Mouse (Mus musculus) mouse trophoblast stem cell (cell line): Measurements from ENCODE around the gene Atp6ap1l.

Experiments
- in situ Hi-C, 2 experiments: fragments of 300-500 bp; cut with MseI, MboI; formaldehyde crosslinking; loops; 2 replicates in 1 of 2; 3 replicates in 1 of 2; pipeline ENCODE4 v1.15.1; 2025

The Atp6ap1l gene

DNA sequence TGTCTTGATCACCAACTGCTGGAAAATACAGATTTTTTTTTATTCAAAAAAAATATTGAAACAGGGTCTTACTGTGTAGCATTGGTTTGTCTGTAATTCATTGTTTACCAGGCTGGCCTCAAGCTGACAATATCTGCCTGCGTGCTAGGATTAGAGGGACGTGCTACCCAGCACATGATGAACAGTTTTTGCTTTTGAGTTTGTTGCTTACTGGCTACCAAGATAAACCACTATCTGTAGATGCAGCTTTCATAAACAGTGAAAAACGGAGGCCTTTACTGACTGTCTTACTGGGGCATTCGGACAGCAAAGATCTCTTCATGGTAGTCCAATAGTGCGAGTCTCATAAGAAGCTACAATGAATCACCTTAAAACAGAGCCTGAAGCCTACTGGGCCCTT lies 15.0 kb downstream of the Atp6ap1l start:
- in situ Hi-C loops: loop anchor here in 1 of 2 experiments (25.0 kb wide), 1 partner anchor 1103 kb away; no protein-coding TSS in a partner anchor

DNA sequence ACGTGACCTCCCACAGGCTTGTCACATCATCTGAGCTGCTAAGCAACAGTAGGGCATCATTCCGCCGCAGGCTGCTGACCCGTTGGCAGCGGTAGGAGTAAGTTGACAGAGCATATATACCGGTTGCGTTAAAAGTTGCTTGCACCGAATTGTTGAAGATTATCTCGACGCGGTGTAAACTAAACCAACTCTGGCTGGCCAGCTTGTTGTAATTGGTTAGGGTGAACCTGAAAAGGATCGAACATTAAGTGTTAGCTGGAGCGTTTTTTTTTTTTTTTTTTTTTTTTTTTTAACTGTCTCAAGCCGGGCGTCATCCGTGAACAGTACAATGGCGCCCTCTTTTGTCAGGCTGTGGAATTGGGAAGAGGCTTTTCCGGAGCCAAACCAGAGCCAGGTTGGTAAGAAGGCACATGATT lies 18.6 kb downstream of the Atp6ap1l start:
- in situ Hi-C loops: loop anchor here in 1 of 2 experiments (25.0 kb wide), 1 partner anchor 1099 kb away; no protein-coding TSS in a partner anchor

DNA sequence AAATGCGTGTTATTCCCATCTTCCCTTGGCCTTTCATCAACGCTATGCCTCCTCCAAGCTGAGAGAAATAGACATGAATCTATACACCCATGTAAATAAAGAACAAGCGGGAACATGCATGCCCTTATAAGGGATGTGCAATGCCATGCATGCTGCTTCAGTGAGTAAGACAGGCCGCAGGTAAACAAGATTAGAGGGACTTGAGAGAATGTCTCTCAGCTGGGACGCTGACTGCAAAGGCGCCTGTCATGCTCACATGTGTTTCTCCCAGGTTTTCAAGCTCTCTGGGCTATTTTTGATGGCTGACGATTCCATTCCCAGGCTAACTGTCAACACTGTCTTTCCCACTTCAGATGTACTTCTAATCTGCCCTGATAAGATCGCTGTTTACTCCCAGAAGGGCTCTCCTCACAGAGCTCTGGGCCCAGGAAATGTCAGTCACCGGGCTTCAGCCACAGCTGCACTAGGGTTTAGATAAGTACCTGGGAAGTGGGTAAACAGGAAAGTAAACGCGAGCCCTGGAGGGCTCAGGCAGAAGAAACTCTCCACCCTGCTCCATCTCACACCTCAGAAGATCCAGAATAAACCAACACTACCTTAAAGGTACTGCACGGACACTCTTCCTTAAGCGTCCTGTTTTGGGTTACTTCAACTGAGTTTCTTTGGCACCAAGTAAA lies 19.2 kb downstream of the Atp6ap1l start:
- in situ Hi-C loops: loop anchor here in 1 of 2 experiments (25.0 kb wide), 1 partner anchor 1099 kb away; no protein-coding TSS in a partner anchor

DNA sequence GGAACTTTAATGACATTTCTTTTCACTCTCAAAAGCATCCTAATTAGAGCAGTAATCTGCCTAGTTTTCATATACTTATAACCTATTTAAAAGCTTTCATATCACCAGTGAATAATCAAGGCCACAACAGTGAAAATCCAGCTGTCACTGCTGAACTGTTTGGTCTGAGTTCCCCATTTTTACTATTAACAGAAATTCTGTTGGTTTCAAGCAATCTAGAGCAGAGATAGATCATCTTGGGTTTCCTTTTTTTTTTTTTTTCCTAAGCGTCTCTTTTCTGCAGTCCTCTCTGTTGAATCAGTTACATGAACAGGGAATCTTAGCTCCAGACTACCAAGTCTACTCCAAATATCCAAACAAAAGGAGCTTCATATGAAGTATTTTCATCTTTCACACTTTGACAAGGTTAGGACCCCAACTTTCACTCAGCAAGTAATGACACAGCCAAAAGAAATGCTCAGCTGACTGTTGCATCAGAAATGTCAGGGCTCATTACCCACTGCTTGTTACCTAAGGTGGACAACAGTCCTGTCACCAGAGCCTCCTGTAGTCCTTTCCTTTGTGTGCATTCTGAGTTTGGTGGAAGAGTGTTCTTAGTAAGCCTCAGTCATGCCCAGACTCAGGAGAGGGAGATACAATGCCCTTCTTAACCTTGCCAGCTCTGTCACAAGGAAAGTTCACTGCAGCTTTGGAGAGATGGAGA lies 23.3 kb downstream of the Atp6ap1l start:
- in situ Hi-C loops: loop anchor here in 1 of 2 experiments (25.0 kb wide), 1 partner anchor 1095 kb away; no protein-coding TSS in a partner anchor

DNA sequence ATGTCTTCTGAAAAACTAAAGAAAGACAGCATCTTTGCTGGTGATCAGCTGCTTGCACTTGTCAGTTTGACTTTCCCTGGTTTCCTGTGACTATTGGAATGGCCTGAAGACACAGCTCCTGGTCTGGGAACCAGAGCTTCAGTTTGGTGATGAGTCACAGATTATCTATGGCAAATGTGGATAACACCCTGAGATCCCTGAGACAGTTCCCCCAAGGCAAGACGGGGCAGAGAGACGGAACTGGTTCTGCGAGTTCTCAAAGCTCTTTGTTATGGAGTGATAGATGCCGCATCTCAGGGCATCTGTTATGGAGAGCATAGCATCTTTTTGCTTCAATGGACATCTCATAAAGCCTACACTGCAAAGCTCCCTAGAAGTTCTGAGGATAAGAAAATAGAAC lies 33.6 kb downstream of the Atp6ap1l start:
- in situ Hi-C loops: no loop called here

DNA sequence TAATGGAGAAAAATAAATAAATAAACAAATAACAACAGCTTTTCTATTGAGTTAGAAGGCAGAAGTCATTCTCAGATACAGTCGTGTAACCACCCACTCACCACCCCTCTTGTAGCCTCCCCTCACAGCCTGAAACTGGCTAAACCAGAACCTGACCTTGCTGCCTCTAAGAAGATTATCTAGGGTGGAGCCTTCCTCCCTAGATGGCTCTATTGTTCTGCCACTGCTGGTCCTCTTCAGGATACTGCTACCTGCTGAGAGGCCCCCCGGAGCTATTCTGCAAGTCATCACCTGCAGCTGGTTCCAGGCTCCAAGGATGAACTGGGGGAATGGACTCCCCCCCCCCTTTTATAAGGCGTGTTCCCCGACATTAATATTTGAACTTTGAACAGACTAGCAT lies 36.0 kb downstream of the Atp6ap1l start:
- in situ Hi-C loops: no loop called here

DNA sequence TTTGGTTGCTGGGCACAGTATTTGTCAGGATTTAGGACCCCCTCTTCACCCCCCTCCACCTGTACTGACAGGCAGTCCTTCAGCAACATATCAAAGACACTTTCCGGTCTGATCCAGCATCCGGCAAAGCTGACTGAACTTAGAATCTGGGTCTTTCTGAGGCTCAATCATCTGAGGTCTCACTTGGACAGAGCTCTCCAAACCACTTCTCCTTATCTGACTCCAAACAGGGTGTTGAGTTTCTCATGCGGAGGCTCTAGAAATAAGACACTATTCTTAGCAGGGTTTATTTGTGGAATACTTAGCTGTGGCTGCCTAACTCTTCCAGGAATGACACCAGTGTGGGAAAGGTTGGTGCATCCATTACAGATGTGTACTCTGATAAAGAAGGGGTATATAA lies 43.0 kb downstream of the Atp6ap1l start:
- in situ Hi-C loops: no loop called here

DNA sequence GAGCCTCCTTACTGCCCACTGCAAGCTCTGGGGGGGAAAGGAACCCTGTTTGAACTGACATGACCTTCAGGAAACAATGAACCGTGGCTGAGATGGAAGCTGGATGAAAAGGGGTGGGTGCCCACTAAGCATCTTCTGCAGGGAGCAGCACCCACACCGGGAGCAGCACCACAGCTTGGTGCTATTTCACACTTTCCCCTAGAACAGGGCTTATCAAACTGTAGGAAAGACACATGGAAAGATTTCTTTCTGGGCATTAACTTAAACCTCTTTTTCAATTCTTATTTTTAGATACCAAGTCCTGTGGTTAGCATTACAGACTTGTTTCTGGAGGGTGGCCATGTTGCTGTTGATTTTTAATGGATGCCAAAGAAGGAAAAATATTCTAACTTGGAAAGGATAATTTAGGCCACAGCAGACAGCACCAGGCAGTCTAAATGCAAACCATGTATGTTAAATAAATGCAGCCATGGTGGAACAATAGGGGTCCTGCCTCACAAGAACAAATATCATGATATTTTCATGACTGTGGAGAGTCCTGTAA lies 44.2 kb downstream of the Atp6ap1l start:
- in situ Hi-C loops: no loop called here

DNA sequence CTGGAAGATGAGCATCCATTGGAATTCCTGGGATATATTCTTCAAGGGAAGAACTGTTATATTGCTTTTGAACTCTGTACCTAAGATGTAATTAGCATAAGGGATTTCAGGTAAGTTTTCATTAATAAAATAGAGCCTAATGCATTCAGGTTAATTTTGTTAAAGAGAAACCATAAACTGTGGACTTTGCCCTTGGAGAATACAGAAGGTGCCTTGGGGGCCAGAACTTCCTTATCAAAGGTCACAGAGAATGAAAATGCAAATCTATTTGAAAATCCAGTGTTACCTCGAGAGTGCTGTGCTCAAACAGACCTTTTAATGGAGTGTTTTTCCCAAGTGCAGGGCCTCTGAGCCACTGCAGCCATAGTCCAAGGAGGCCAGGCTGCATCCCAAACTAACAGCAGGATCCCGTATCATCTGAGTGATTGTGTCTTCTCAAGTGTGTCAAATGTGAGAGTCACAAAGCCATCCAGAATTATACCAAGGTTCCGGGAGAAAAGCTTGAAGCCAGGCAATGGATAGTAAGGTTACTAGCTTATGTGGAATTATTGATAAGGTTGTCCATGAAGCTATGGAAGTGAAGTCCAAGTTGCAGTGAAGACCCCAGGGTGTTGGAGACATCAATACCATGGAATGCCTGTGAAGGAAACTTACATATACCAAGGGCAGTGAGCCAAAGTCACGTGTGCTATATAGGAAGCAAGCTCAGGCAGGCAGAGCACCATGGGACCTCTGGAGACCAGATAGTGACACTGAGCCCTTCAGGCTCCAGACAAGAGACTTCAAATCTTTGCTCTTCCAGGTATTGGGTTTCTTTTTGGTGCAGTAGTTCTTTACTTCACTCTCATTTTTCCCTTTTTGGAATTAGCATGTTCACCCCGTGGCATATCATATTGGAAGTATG lies 52.2 kb downstream of the Atp6ap1l start:
- in situ Hi-C loops: no loop called here

DNA sequence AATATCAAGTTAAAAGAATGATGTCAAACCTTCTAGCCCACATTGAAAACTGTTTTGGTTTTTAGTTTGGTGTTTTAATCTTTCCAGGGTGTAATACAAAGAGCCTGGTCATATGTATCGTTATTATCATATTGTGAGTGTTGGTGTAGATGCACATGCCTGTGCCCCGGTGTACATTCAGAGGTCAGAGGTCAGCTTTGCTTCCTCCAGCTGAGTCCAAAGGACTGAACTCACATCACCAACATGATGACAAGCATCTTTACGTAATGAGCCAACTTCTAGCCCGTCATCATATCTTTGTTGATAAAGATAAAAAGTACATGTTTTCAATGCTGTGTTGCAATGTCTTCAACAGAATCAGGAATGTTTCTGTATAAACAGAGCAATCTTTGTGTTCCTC lies 53.4 kb downstream of the Atp6ap1l start:
- in situ Hi-C loops: no loop called here

DNA sequence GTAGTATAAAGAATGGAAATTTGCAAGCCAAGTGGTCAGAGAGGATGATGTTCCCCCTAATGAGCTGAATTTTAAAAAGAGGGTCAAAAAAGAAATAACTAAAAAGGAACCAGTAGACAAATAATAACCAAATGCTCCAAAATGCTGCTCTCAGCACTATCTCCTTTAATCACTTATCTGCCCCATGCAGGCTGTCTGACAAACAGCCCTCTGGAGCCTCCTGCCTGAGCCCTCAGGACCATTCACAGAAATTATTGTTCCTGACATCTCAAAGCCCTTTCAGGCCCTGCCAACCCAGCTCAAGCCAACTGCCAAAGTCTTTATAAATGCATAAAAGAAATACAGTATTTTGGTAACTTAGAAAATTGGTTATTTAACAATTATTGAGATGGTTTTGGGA lies 61.0 kb downstream of the Atp6ap1l start:
- in situ Hi-C loops: no loop called here

DNA sequence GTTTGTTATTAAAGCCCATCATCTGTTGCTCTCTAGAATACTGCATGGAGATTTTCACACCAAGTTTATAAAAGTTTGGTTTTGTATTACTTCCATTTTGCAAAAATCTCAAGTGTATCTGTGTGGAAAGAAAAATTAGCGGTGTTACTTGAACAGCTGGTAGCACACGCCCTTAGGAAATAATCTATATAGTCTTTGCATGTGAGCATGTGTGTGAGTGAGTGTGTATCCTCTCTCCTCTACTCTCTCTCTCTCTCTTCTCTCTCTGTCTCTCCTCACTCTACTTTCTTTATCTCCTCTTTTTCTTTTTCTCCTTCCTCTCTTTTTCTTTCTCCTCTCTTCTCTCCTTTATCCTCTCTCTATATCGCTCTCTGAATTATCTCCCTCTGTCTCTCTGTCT lies 61.7 kb downstream of the Atp6ap1l start:
- in situ Hi-C loops: no loop called here

DNA sequence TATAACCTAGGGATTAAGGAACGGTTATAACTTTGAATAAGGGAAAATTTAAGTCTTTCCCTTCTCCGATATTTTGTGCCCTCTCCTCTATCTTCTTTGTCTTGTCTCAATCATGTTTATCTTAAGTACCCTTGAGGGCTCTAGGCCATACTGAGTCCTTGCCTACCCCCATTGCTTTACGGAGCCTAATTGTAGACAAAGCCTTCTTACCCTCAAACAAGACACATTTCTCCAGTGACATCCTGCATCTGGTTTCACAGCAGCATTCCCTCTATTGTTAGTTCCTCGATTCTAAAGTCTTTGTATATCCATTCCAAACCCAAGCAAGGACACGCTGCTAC lies 64.0 kb downstream of the Atp6ap1l start:
- in situ Hi-C loops: no loop called here

DNA sequence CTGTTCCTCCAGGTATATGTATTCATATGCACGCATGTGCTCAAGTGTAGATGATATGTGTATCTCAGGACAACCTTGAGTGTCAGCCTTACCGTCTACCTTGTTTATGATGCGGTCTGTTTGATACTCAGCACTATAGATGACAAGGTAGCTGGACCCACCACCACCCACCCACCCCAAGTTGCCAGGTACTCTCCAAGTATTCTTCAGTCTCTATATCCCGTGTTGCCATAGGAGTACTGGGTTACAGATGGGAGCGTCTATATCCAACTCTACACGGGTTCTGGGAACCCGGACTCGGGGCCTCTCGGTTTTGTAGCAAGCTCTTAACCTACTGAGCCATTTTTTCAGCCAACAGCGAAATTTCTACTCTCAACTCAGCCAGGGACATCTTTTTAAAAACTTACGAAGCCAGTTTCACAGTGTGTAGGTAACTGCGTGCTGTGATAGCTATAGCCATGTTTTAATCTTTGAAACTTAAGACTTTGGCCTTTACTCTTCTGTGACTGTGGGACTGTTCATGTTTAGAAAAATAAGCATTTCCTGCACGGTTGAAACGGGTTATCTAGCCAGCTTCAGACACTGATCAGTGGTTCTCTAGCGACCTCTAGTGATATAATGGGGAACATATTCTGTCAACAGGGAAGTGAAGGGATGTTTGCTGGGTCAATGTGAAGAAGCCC lies 64.5 kb downstream of the Atp6ap1l start:
- in situ Hi-C loops: no loop called here

DNA sequence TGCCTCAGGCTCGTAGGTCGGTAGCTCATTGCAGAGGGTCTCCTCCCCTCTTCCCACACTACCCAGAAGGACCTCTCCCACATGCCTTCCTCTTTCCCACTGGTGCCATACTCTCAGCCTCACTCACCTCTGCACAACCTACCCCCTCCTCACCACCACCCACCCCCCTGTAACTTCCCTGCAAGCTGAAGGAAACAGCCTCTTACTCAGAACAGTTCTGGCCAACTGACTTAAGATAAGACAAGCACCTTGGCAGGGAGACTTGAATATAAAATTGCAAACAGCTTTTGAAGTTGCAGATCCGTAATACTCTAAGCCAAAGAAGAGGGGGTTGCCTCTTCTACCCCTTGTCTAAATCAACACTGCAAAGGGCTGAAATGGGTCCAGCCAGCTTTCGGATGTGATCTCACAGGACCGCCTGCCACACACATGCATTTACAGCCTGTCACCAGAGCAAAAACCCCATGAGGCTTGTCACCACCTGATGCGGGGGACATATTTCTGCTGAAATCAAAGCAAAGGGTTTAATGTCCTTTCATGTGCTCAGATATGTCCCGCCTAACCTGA lies 71.4 kb downstream of the Atp6ap1l start:
- in situ Hi-C loops: no loop called here
